Mouse (Mus musculus): Measurements from ENCODE around the gene Tshr. TPM values are rescaled to one million over a fixed set of nuclear protein-coding genes. Genes with fewer than 3 reads are reported as not detected.
"Not testable (repeated sequence)": the region's sequence is repeated elsewhere in the genome, so short reads cannot be mapped to it uniquely, and the experiment has no call there.

Gene Tshr
- polyA plus RNA-seq, 1 experiment from 2014 or later, result 0.47 TPM

DNA sequence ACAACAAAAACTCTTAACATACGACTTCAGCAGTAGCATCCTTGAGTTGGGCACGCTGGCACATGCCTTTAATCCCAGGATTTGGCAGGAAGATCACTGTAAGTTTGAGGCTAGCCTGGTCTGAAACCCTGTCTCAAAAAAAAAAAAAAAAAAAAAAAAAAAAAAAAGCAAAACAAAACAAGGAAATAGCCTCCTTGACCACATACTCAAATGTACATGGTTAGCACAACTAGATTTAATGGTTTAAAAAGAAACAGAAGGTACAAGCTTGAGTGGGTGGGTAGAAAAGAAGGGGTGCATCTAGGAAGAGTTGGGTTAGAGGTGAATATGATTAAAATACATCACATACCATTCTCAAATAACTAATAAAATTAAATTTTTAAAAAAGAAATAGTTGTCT, 187.3 kb downstream of the Tshr start:
- Histone ChIP-seq H3K4me3 (ENCODE audit: low read depth, low read length) (no peak overlapping the region), H3K36me3 (ENCODE audit: control insufficient read depth, insufficient read depth, low read length) (peaks cover 92% of the 10 kb centered on the region), H3K9ac (ENCODE audit: low read length) (no peak overlapping the region), H3K27me3 (replicated peaks; ENCODE audit: control insufficient read depth, insufficient read depth, low read length) (no peaks in the 10 kb centered on the region), H3K4me1 (replicated peaks; ENCODE audit: control insufficient read depth, insufficient read depth, low read length) (no peaks in the 10 kb centered on the region), H3K9me3 (ENCODE audit: control insufficient read depth, low read length) (no peaks in the 10 kb centered on the region), H3K4me2 (ENCODE audit: low read length) (no peak overlapping the region), H3K27ac (ENCODE audit: low read depth) (no peak overlapping the region)
- WGBS, result 86% methylated on average over 2 of the region's 2 CpGs
- DNase-seq (ENCODE audit: low spot score) (no peak), ATAC-seq (replicated peaks; ENCODE audit: low FRiP score, low TSS enrichment, low read depth) (no peak)

DNA sequence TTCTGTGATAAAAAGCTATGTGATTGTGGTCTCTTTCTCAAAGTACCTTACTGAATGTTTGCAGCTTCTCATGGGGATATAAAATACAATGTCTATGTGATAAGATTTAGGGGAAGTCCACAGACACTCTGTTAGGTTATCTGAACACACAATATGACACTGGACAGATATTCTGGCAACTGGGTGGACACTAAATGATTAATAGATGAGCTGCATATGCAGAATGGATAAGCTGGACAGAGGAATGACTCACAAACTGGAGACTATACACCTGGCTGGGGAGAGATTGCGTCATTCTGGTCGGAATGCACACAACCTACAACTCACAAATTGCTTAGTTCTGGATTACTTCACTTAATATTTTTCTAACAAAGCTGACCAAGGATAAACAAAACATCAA, 195.3 kb downstream of the Tshr start:
- Histone ChIP-seq H3K4me3 (ENCODE audit: low read depth, low read length) (no peak overlapping the region), H3K9me3 (ENCODE audit: control insufficient read depth, low read length) (no peaks in the 10 kb centered on the region), H3K4me1 (replicated peaks; ENCODE audit: control insufficient read depth, insufficient read depth, low read length) (no peaks in the 10 kb centered on the region), H3K27me3 (replicated peaks; ENCODE audit: control insufficient read depth, insufficient read depth, low read length) (no peaks in the 10 kb centered on the region), H3K9ac (ENCODE audit: low read length) (no peak overlapping the region), H3K27ac (ENCODE audit: low read depth) (no peak overlapping the region), H3K36me3 (ENCODE audit: control insufficient read depth, insufficient read depth, low read length) (peaks cover 67% of the 10 kb centered on the region), H3K4me2 (ENCODE audit: low read length) (no peak overlapping the region)
- DNase-seq (ENCODE audit: low spot score) (no peak), ATAC-seq (replicated peaks; ENCODE audit: low FRiP score, low TSS enrichment, low read depth) (no peak)
- WGBS, result 83% methylated on average over 2 of the region's 2 CpGs

DNA sequence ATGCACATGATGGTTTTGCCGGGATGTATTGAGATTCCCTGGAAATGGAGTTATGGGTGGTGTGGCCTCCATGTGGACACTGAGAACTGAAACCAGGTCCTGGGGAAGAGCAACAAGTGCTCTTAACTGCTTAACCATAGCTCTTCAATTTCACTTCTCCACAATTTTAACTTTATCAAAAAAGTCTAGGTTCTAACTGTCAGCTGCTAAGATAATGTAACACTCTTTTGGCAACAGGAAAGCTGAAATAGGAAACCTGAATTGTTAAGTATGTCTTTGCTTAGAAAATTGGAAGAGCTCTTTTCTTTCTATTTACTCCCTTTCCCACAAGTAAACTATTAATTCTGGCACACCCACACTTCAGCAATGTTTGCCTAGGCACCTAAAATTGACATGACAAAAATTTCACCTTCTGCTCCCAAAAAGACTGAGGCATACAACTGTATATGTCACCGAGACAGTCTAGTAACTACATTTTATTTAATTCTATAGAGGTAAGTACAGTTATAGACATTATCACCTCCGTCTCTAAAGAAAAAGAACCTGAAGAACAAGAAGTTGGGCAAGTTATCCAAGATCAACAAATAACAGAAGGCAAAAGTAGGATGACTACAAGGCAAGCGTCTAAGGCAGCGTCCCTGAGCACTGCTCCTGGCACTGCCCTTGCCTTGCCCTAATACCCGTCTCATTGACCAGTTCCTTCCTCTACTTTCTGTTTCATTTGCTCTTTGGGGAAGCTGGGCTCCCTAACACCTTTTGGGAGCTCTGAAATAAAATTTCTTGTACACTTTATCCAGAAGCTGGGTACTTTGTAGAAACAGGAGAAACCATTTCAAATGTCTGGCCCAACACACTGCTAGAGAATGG, 197.1 kb downstream of the Tshr start:
- H3K4me3 ChIP-seq (ENCODE audit: low read depth, low read length), result no peak overlapping the region
- ATAC-seq (replicated peaks; ENCODE audit: low FRiP score, low TSS enrichment, low read depth) (no peak), DNase-seq (ENCODE audit: low spot score) (no peak)
- H3K9me3 ChIP-seq (ENCODE audit: control insufficient read depth, low read length), result no peaks in the 10 kb centered on the region
- H3K9ac ChIP-seq (ENCODE audit: low read length), result no peak overlapping the region
- H3K27ac ChIP-seq (ENCODE audit: low read depth), result no peak overlapping the region
- H3K4me2 ChIP-seq (ENCODE audit: low read length), result no peak overlapping the region
- peaks cover 63% of the 10 kb centered on the region for H3K36me3 ChIP-seq (ENCODE audit: control insufficient read depth, insufficient read depth, low read length)
- no peaks in the 10 kb centered on the region for H3K27me3 ChIP-seq (replicated peaks; ENCODE audit: control insufficient read depth, insufficient read depth, low read length)
- WGBS, result 94% methylated on average over 6 of the region's 6 CpGs
- no peaks in the 10 kb centered on the region for H3K4me1 ChIP-seq (replicated peaks; ENCODE audit: control insufficient read depth, insufficient read depth, low read length)

DNA sequence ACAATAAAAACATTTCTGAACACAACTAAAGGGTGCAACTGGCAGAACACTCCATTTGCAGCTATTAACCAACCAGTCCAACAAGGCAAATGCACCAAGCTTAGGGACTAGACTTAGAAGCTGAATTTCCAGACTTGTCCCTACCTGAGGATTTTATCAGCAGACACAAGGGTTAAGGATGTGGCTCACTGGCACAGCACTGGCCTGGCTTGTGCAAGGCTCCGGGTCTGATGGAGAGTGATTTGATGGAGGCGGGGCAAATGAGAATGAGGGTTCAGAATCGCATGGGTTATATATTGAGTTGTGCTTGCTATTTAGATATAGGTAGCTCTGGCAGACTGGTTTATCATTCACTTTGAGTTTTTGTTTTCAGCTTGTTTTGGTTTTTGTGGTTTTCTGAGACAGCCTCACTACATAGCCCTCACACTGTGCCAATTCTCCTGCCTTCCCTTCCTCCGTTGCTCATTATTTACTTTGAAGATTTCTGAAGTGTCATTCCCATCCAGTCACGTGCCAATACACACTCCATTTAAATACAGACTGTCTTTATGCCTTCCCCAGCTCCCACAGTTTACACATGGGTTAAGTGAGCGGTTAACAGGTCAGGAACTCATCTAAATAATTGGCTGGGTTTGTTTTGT, 198.1 kb downstream of the Tshr start:
- Histone ChIP-seq H3K9ac (ENCODE audit: low read length) (no peak overlapping the region), H3K4me3 (ENCODE audit: low read depth, low read length) (no peak overlapping the region), H3K4me1 (replicated peaks; ENCODE audit: control insufficient read depth, insufficient read depth, low read length) (peaks cover 7% of the 10 kb centered on the region; the same call in 1 of the 2 replicates), H3K27me3 (replicated peaks; ENCODE audit: control insufficient read depth, insufficient read depth, low read length) (no peaks in the 10 kb centered on the region), H3K36me3 (ENCODE audit: control insufficient read depth, insufficient read depth, low read length) (peaks cover 53% of the 10 kb centered on the region), H3K27ac (ENCODE audit: low read depth) (no peak overlapping the region), H3K9me3 (ENCODE audit: control insufficient read depth, low read length) (no peaks in the 10 kb centered on the region), H3K4me2 (ENCODE audit: low read length) (no peak overlapping the region)
- ATAC-seq (replicated peaks; ENCODE audit: low FRiP score, low TSS enrichment, low read depth) (no peak), DNase-seq (ENCODE audit: low spot score) (no peak)
- 54% methylated on average over 6 of the region's 6 CpGs for WGBS

DNA sequence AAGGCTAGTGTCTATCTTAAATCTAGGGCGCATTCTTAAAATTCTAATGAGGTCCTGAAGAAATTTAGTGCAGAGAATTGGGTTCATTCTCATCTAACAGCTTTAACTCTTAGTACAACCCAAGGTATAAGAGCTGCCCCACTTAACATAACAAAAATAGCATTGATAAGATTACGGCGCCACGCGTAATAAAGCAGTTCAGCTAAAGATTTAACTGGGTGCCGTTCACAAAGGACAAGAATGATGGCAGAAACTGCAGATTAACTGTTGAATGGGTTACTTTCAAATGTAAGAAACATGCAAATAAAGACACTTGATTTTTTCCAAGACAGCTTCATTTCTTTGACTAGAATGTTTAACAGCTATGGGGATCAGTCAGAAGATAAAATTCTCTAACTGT, 199.0 kb downstream of the Tshr start:
- no peak overlapping the region for H3K4me2 ChIP-seq (ENCODE audit: low read length)
- ATAC-seq (replicated peaks; ENCODE audit: low FRiP score, low TSS enrichment, low read depth) (no peak), DNase-seq (ENCODE audit: low spot score) (no peak)
- no peaks in the 10 kb centered on the region for H3K27me3 ChIP-seq (replicated peaks; ENCODE audit: control insufficient read depth, insufficient read depth, low read length)
- no peaks in the 10 kb centered on the region for H3K9me3 ChIP-seq (ENCODE audit: control insufficient read depth, low read length)
- H3K36me3 ChIP-seq (ENCODE audit: control insufficient read depth, insufficient read depth, low read length), result peaks cover 46% of the 10 kb centered on the region
- H3K27ac ChIP-seq (ENCODE audit: low read depth), result no peak overlapping the region
- no peak overlapping the region for H3K9ac ChIP-seq (ENCODE audit: low read length)
- H3K4me1 ChIP-seq (replicated peaks; ENCODE audit: control insufficient read depth, insufficient read depth, low read length), result peaks cover 7% of the 10 kb centered on the region; the same call in 1 of the 2 replicates
- no peak overlapping the region for H3K4me3 ChIP-seq (ENCODE audit: low read depth, low read length)
- WGBS, result 80% methylated on average over 6 of the region's 6 CpGs

DNA sequence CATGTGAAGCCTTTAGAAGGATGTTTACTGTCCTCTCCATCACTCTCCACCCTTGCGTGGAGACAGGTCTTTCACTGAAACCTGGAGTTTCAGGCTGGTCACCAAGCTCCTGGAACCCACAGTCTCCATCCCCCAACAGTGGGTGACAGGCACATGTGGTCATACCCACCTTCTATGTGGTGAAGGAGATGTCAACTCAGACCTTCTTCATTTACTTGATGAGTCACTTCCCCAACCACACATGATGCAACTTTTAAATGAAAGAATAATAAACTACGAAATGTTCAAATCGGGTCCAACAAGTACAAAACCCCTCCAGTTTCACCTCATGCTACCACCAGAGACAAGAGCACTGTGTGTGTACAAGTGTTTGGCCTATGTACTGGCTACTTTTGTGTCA, 200.8 kb downstream of the Tshr start:
- ATAC-seq (replicated peaks; ENCODE audit: low FRiP score, low TSS enrichment, low read depth), result no peak
- H3K9ac ChIP-seq (ENCODE audit: low read length), result no peak overlapping the region
- H3K4me1 ChIP-seq (replicated peaks; ENCODE audit: control insufficient read depth, insufficient read depth, low read length), result peaks cover 7% of the 10 kb centered on the region; the same call in 1 of the 2 replicates
- no peak overlapping the region for H3K4me2 ChIP-seq (ENCODE audit: low read length)
- no peaks in the 10 kb centered on the region for H3K9me3 ChIP-seq (ENCODE audit: control insufficient read depth, low read length)
- no peak overlapping the region for H3K4me3 ChIP-seq (ENCODE audit: low read depth, low read length)
- peaks cover 35% of the 10 kb centered on the region for H3K36me3 ChIP-seq (ENCODE audit: control insufficient read depth, insufficient read depth, low read length)
- DNase-seq (ENCODE audit: low spot score), result no peak
- no peak overlapping the region for H3K27ac ChIP-seq (ENCODE audit: low read depth)
- no peaks in the 10 kb centered on the region for H3K27me3 ChIP-seq (replicated peaks; ENCODE audit: control insufficient read depth, insufficient read depth, low read length)
- WGBS, result 93% methylated on average over 3 of the region's 3 CpGs

DNA sequence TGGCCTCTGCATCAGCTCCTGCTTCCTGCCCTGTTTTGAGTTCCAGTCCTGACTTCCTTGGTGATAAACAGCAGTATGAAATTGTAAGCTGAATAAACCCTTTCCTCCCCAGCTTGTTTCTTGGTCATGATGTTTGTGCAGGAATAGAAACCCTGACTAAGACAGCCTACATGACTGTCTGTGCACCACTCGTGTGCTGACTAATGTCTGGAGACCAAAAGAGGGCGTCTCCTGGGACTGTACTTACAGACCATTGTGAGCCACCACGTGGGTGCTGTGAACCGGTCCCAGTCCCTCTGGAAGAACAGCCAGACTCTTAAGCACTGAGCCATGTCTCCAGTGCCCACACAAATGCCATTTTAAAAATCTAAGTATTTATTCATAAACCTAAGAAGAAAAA, 201.5 kb downstream of the Tshr start:
- not testable (repeated sequence) for DNase-seq (ENCODE audit: low spot score); H3K9me3 ChIP-seq (ENCODE audit: control insufficient read depth, low read length); H3K27me3 ChIP-seq (replicated peaks; ENCODE audit: control insufficient read depth, insufficient read depth, low read length); H3K4me1 ChIP-seq (replicated peaks; ENCODE audit: control insufficient read depth, insufficient read depth, low read length); H3K9ac ChIP-seq (ENCODE audit: low read length); ATAC-seq (replicated peaks; ENCODE audit: low FRiP score, low TSS enrichment, low read depth); H3K27ac ChIP-seq (ENCODE audit: low read depth); H3K4me3 ChIP-seq (ENCODE audit: low read depth, low read length); H3K4me2 ChIP-seq (ENCODE audit: low read length)
- WGBS, result 97% methylated on average over 4 of the region's 4 CpGs
- peaks cover 35% of the 10 kb centered on the region for H3K36me3 ChIP-seq (ENCODE audit: control insufficient read depth, insufficient read depth, low read length)

DNA sequence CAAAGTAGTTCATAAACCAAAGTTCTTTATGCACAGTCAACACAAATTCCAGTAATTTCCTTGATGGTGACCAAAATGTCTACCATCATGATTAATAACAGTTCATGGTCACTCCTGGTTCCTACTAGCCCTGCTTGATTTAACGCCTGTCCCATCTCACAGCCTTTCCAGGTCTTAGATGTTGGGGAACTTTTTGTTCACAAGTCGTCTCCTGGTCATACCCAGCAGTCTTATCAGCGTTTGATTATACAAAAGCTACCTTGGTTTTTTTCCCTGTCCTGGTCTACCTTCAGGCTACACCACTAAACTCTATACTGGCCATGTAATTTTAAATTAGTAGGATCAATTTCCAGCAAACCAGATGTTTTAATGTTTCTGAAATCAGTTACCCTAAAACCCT, 202.7 kb downstream of the Tshr start:
- WGBS, result 53% methylated on average over 3 of the region's 3 CpGs
- Histone ChIP-seq H3K9ac (ENCODE audit: low read length) (0 out of 2 replicates have a peak overlapping the region, but pooled peaks have one; percentile 100), H3K4me2 (ENCODE audit: low read length) (peak overlapping the region; percentile 51), H3K36me3 (ENCODE audit: control insufficient read depth, insufficient read depth, low read length) (peaks cover 35% of the 10 kb centered on the region), H3K27me3 (replicated peaks; ENCODE audit: control insufficient read depth, insufficient read depth, low read length) (no peaks in the 10 kb centered on the region), H3K9me3 (ENCODE audit: control insufficient read depth, low read length) (no peaks in the 10 kb centered on the region), H3K4me3 (ENCODE audit: low read depth, low read length) (peak overlapping the region; percentile 85), H3K4me1 (replicated peaks; ENCODE audit: control insufficient read depth, insufficient read depth, low read length) (peaks cover 7% of the 10 kb centered on the region; the same call in 1 of the 2 replicates), H3K27ac (ENCODE audit: low read depth) (no peak overlapping the region)
- DNase-seq (ENCODE audit: low spot score) (no peak), ATAC-seq (replicated peaks; ENCODE audit: low FRiP score, low TSS enrichment, low read depth) (no peak)

All from intestine, embryonic 14.5 days (tissue).